Mouse (Mus musculus) adrenal gland, postnatal 25 days (tissue): Measurements from ENCODE around the gene Tbc1d10c. TPM values are rescaled to one million over a fixed set of nuclear protein-coding genes. Genes with fewer than 3 reads are reported as not detected.
"Not testable (repeated sequence)": the region's sequence is repeated elsewhere in the genome, so short reads cannot be mapped to it uniquely, and the experiment has no call there.

Source experiments
- DNase-seq: peaks from one replicate; pipeline ENCODE4 v3.0.0; 2021; ENCODE audit warnings: mixed read lengths
- microRNA-seq, 2 experiments: library from miRNA; unstranded; fragments of <30 nt; microRNA quantifications; one replicate each; pipeline ENCODE4 v1.2.0; 2021
- total RNA-seq: library from RNA; stranded (reverse); gene quantifications from 2 replicates; pipeline ENCODE4 v1.2.3, GENCODE M21; 2021

Tbc1d10c gene
- total RNA-seq, 1 experiment from 2014 or later, result 1.0 TPM

GRCm38 (mm10) chr19:4143759-4144268 lies 47.3 kb downstream of the Tbc1d10c start, which contains the start of gene Cabp4:
Cabp4 (minus strand) TSS chr19:4144033.
- no peak for DNase-seq

GRCm38 (mm10) chr19:4142416-4143173 lies 48.5 kb downstream of the Tbc1d10c start:
- no peak for DNase-seq

GRCm38 (mm10) chr19:4140147-4140546 lies 50.9 kb downstream of the Tbc1d10c start:
- no peak for DNase-seq

GRCm38 (mm10) chr19:4139446-4139845 lies 51.6 kb downstream of the Tbc1d10c start, which contains the start of gene Gpr152:
Gpr152 (plus strand) TSS chr19:4139787.
- DNase-seq, result no peak

- no peak for DNase-seq
Observed at GRCm38 (mm10) chr19:4137913-4138312, 53.2 kb downstream of the Tbc1d10c start.

GRCm38 (mm10) chr19:4136463-4136862 lies 54.6 kb downstream of the Tbc1d10c start:
- DNase-seq, result no peak

GRCm38 (mm10) chr19:4135963-4136345 lies 55.1 kb downstream of the Tbc1d10c start:
- not testable (repeated sequence) for DNase-seq

GRCm38 (mm10) chr19:4135229-4135962 lies 55.7 kb downstream of the Tbc1d10c start:
- not testable (repeated sequence) for DNase-seq

- DNase-seq, result no peak
Observed at GRCm38 (mm10) chr19:4134354-4134753, 56.7 kb downstream of the Tbc1d10c start.

Small RNA genes lying within 50 kb of the gene (microRNA-seq; reads per million reads assigned to microRNA genes)
- 0 reads per million in 2 experiments for gene Gm26115

Other genes starting within 250 kb of the Tbc1d10c start
- gene Aldh3b3, start 232.6 kb downstream of the Tbc1d10c start, total RNA-seq, result 0.48 and 1.3 TPM in 2 replicates
- 10.0 and 11.6 TPM in 2 replicates for gene Aldh3b2, start 219.0 kb downstream of the Tbc1d10c start, total RNA-seq
- gene Acy3, start 204.7 kb downstream of the Tbc1d10c start, total RNA-seq, result 18.5 and 27.6 TPM in 2 replicates
- gene Tbx10, start 198.5 kb downstream of the Tbc1d10c start, total RNA-seq, result not detected in 2 replicates
- gene Nudt8, start 190.7 kb downstream of the Tbc1d10c start, total RNA-seq, result 18.7 and 24.8 TPM in 2 replicates
- 1.3 and 1.7 TPM in 2 replicates for gene Gm49405, start 190.7 kb downstream of the Tbc1d10c start, total RNA-seq
- 0.76 and 2.4 TPM in 2 replicates for gene Doc2g, start 188.0 kb downstream of the Tbc1d10c start, total RNA-seq
- gene Ndufv1, start 178.5 kb downstream of the Tbc1d10c start, total RNA-seq, result 244 and 297 TPM in 2 replicates
- 383 and 392 TPM in 2 replicates for gene Gstp1, start 153.3 kb downstream of the Tbc1d10c start, total RNA-seq
- gene Gstp2, start 145.3 kb downstream of the Tbc1d10c start, total RNA-seq, result 58.6 and 65.7 TPM in 2 replicates
- 0.76 and 5.2 TPM in 2 replicates for gene Gstp3, start 131.7 kb downstream of the Tbc1d10c start, total RNA-seq
- not detected in 2 replicates for gene Cabp2, start 109.7 kb downstream of the Tbc1d10c start, total RNA-seq
- gene Cdk2ap2, start 94.1 kb downstream of the Tbc1d10c start, total RNA-seq, result 84.7 and 88.0 TPM in 2 replicates
- 54.8 and 73.7 TPM in 2 replicates for gene Pitpnm1, start 91.3 kb downstream of the Tbc1d10c start, total RNA-seq
- gene Aip, start 65.4 kb downstream of the Tbc1d10c start, total RNA-seq, result 108 and 117 TPM in 2 replicates
- 0.12 TPM in 1 of 2 replicates, not detected in the other for gene Gpr152, start 51.5 kb downstream of the Tbc1d10c start, total RNA-seq
- 0.94 and 1.3 TPM in 2 replicates for gene Cabp4, start 47.3 kb downstream of the Tbc1d10c start, total RNA-seq
- 179 and 226 TPM in 2 replicates for gene Coro1b, start 42.7 kb downstream of the Tbc1d10c start, total RNA-seq
- gene Ptprcap, start 37.7 kb downstream of the Tbc1d10c start, total RNA-seq, result 3.9 and 6.0 TPM in 2 replicates
- gene Rps6kb2, start 27.9 kb downstream of the Tbc1d10c start, total RNA-seq, result 48.8 and 52.6 TPM in 2 replicates
- gene Carns1, start 15.8 kb downstream of the Tbc1d10c start, total RNA-seq, result 2.6 and 4.1 TPM in 2 replicates
- gene Ppp1ca, start 781 bp upstream of the Tbc1d10c start, total RNA-seq, result 373 and 392 TPM in 2 replicates
- gene Rad9a, start 10.4 kb upstream of the Tbc1d10c start, total RNA-seq, result 10.1 and 10.8 TPM in 2 replicates
- gene Clcf1, start 23.0 kb upstream of the Tbc1d10c start, total RNA-seq, result 11.0 and 14.5 TPM in 2 replicates
- gene AC109138.7, start 23.1 kb upstream of the Tbc1d10c start, total RNA-seq, result not detected in 2 replicates
- gene Pold4, start 40.6 kb upstream of the Tbc1d10c start, total RNA-seq, result 56.8 and 60.4 TPM in 2 replicates
- gene Ssh3, start 77.9 kb upstream of the Tbc1d10c start, total RNA-seq, result 35.6 and 52.3 TPM in 2 replicates
- 4.3 and 4.9 TPM in 2 replicates for gene Ankrd13d, start 91.9 kb upstream of the Tbc1d10c start, total RNA-seq
- gene Grk2, start 114.9 kb upstream of the Tbc1d10c start, total RNA-seq, result 45.8 and 59.4 TPM in 2 replicates
- 116 and 131 TPM in 2 replicates for gene Kdm2a, start 207.0 kb upstream of the Tbc1d10c start, total RNA-seq
- 26.8 and 30.4 TPM in 2 replicates for gene Rhod, start 248.1 kb upstream of the Tbc1d10c start, total RNA-seq